Mouse (Mus musculus): ENCODE data around the gene Rab31. TPM values are rescaled to one million over a fixed set of nuclear protein-coding genes. Genes with fewer than 3 reads are reported as not detected.
"Not testable (repeated sequence)": the region's sequence is repeated elsewhere in the genome, so short reads cannot be mapped to it uniquely, and the experiment has no call there.

Gene Rab31
- polyA plus RNA-seq, 1 experiment from 2014 or later: 6.9 TPM

DNA sequence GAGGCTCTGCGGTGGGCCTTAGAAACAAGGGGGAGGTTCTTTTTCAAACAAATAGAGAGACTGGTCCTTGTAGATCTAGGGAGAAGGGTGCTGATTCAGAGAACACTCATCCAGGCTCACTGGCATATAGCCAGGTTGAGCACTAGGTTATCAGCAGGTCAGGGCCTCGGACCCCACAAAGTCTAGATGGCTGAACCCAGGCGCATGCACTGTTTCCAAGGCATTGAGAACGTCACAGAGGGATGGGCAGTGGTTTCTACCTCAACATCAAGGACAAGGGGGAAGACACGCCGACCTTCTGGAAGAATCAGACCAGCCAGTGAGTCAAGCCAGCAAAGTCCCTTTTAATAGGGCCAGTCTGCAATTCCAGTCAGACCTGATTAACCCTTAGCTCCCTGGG is 125.3 kb downstream of the Rab31 start:
- Histone ChIP-seq H3K9ac (ENCODE audit: low read depth, low read length) (no peak overlapping the region), H3K36me3 (ENCODE audit: control insufficient read depth, insufficient read depth) (no peaks in the 10 kb centered on the region), H3K27me3 (ENCODE audit: control insufficient read depth, insufficient read depth, low read depth, low read length) (no peaks in the 10 kb centered on the region), H3K4me1 (ENCODE audit: control insufficient read depth, low read depth, low read length) (no peaks in the 10 kb centered on the region), H3K4me2 (ENCODE audit: low read depth, low read length) (no peak overlapping the region), H3K27ac (ENCODE audit: low read length) (no peak overlapping the region), H3K4me3 (ENCODE audit: low read depth, low read length) (no peak overlapping the region), H3K9me3 (replicated peaks; ENCODE audit: control insufficient read depth, low read length) (no peaks in the 10 kb centered on the region)
- ATAC-seq (ENCODE audit: low read depth): no peak
- 59% methylated on average over 6 of the region's 6 CpGs for WGBS (ENCODE audit: insufficient replicate concordance)

GRCm38 (mm10) chr17:65643579-65643978 is 129.0 kb downstream of the Rab31 start:
- Histone ChIP-seq H3K4me2 (ENCODE audit: low read depth, low read length) (no peak overlapping the region), H3K27ac (ENCODE audit: low read length) (no peak overlapping the region)

GRCm38 (mm10) chr17:65643051-65643521 is 129.5 kb downstream of the Rab31 start:
- Histone ChIP-seq H3K27me3 (ENCODE audit: control insufficient read depth, insufficient read depth, low read depth, low read length) (no peaks in the 10 kb centered on the region), H3K27ac (ENCODE audit: low read length) (no peak overlapping the region), H3K4me3 (ENCODE audit: low read depth, low read length) (no peak overlapping the region), H3K4me1 (ENCODE audit: control insufficient read depth, low read depth, low read length) (no peaks in the 10 kb centered on the region), H3K36me3 (ENCODE audit: control insufficient read depth, insufficient read depth) (no peaks in the 10 kb centered on the region), H3K9me3 (replicated peaks; ENCODE audit: control insufficient read depth, low read length) (no peaks in the 10 kb centered on the region), H3K4me2 (ENCODE audit: low read depth, low read length) (no peak overlapping the region), H3K9ac (ENCODE audit: low read depth, low read length) (no peak overlapping the region)
- WGBS (ENCODE audit: insufficient replicate concordance): 58% methylated on average over 10 of the region's 10 CpGs
- no peak for ATAC-seq (ENCODE audit: low read depth)

More at GRCm38 (mm10) chr17:65643579-65643978, 129.0 kb downstream of the Rab31 start:
- ATAC-seq (ENCODE audit: low read depth): no peak
- Histone ChIP-seq H3K36me3 (ENCODE audit: control insufficient read depth, insufficient read depth) (no peaks in the 10 kb centered on the region), H3K27me3 (ENCODE audit: control insufficient read depth, insufficient read depth, low read depth, low read length) (no peaks in the 10 kb centered on the region), H3K4me3 (ENCODE audit: low read depth, low read length) (no peak overlapping the region), H3K4me1 (ENCODE audit: control insufficient read depth, low read depth, low read length) (no peaks in the 10 kb centered on the region), H3K9me3 (replicated peaks; ENCODE audit: control insufficient read depth, low read length) (no peaks in the 10 kb centered on the region), H3K9ac (ENCODE audit: low read depth, low read length) (no peak overlapping the region)
- 66% methylated on average over 5 of the region's 5 CpGs for WGBS (ENCODE audit: insufficient replicate concordance)

- no peaks in the 10 kb centered on the region for H3K27me3 ChIP-seq (ENCODE audit: control insufficient read depth, insufficient read depth, low read depth, low read length)
- H3K36me3 ChIP-seq (ENCODE audit: control insufficient read depth, insufficient read depth): no peaks in the 10 kb centered on the region
- H3K4me3 ChIP-seq (ENCODE audit: low read depth, low read length): no peak overlapping the region
- H3K9ac ChIP-seq (ENCODE audit: low read depth, low read length): no peak overlapping the region
- H3K9me3 ChIP-seq (replicated peaks; ENCODE audit: control insufficient read depth, low read length): no peaks in the 10 kb centered on the region
- H3K27ac ChIP-seq (ENCODE audit: low read length): no peak overlapping the region
- no peak for ATAC-seq (ENCODE audit: low read depth)
- H3K4me1 ChIP-seq (ENCODE audit: control insufficient read depth, low read depth, low read length): no peaks in the 10 kb centered on the region
- H3K4me2 ChIP-seq (ENCODE audit: low read depth, low read length): no peak overlapping the region
- WGBS (ENCODE audit: insufficient replicate concordance): 74% methylated on average over 5 of the region's 5 CpGs
Observed at GRCm38 (mm10) chr17:65642578-65642991, 130.0 kb downstream of the Rab31 start.

DNA sequence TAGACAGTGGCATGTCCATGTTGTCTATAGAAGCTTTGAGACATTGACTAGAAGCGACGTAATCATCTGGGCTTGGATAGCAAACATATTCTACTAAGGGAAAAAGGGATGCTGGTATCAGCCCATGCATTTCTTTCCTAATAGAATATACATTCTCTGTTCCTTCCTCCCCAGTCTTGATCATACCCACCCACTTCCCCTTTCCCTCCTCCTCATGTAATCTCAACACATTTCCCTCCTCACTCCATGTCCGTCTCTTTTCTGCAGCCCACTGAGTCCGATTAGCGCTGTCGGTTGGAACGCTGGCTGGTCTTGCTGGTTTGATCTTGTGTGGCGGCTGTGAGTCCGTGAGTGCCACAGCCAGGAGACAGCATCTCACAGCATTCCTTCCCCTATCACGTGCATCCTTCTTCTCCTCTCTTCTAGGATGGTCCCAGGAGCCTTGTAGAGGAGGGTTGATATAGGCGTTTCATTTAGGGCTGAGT is 130.8 kb downstream of the Rab31 start, which contains the start of gene Txndc2:
Gene Txndc2, minus strand, starts transcription at position 435 of the 485 bp plus-strand sequence.
- Histone ChIP-seq H3K9me3 (replicated peaks; ENCODE audit: control insufficient read depth, low read length) (no peaks in the 10 kb centered on the region), H3K9ac (ENCODE audit: low read depth, low read length) (no peak within 1 kb of the TSS), H3K4me2 (ENCODE audit: low read depth, low read length) (no peak within 1 kb of the TSS), H3K36me3 (ENCODE audit: control insufficient read depth, insufficient read depth) (no peaks in the 10 kb centered on the region), H3K4me3 (ENCODE audit: low read depth, low read length) (no peak within 1 kb of the TSS), H3K27me3 (ENCODE audit: control insufficient read depth, insufficient read depth, low read depth, low read length) (no peaks in the 10 kb centered on the region), H3K27ac (ENCODE audit: low read length) (no peak within 1 kb of the TSS), H3K4me1 (ENCODE audit: control insufficient read depth, low read depth, low read length) (no peaks in the 10 kb centered on the region)
- no peak for ATAC-seq (ENCODE audit: low read depth)
- 73% methylated on average over 11 of the region's 11 CpGs for WGBS (ENCODE audit: insufficient replicate concordance)

GRCm38 (mm10) chr17:65639144-65639543 is 133.4 kb downstream of the Rab31 start:
- 55% methylated on average over 1 of the region's 1 CpGs for WGBS (ENCODE audit: insufficient replicate concordance)

DNA sequence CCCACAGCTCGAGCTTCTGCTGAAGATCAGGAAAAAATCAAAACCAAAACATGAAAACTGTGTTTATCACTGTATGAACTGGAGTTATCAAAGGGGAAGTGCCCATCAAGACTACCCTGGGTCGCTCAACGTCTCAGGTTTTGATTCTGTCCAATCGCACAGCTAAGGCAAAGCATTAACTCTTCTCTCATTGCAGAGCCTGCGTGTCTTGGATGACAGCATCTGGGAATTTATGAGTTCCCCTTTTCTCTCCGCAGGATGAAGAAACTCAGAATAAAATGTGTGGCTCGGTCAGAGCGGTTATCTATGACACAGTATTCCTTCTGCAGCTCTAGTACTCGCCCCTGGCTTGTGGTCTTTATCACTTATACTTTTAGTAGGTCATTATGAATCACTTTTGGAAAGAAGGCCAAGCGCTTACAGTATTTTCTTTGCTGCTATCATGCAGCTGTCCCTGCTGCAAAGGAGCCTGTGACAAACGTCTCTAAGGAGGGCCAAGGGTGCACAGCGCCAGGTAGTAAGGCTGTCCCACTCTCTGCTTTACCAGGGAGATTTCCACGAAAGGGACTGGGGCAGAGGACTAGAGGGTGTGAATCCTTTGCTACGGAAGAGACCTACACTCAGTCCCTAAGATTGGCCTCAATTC is 136.7 kb downstream of the Rab31 start:
- Histone ChIP-seq H3K4me2 (ENCODE audit: low read depth, low read length) (no peak overlapping the region), H3K4me1 (ENCODE audit: control insufficient read depth, low read depth, low read length) (no peaks in the 10 kb centered on the region), H3K4me3 (ENCODE audit: low read depth, low read length) (no peak overlapping the region), H3K36me3 (ENCODE audit: control insufficient read depth, insufficient read depth) (no peaks in the 10 kb centered on the region), H3K27ac (ENCODE audit: low read length) (no peak overlapping the region), H3K9me3 (replicated peaks; ENCODE audit: control insufficient read depth, low read length) (no peaks in the 10 kb centered on the region), H3K27me3 (ENCODE audit: control insufficient read depth, insufficient read depth, low read depth, low read length) (no peaks in the 10 kb centered on the region), H3K9ac (ENCODE audit: low read depth, low read length) (no peak overlapping the region)
- WGBS (ENCODE audit: insufficient replicate concordance): 18% methylated on average over 14 of the region's 14 CpGs
- ATAC-seq (ENCODE audit: low read depth): no peak

More at GRCm38 (mm10) chr17:65639144-65639543, 133.4 kb downstream of the Rab31 start:
- no peak for ATAC-seq (ENCODE audit: low read depth)
- Histone ChIP-seq H3K4me2 (ENCODE audit: low read depth, low read length) (no peak overlapping the region), H3K36me3 (ENCODE audit: control insufficient read depth, insufficient read depth) (no peaks in the 10 kb centered on the region), H3K9ac (ENCODE audit: low read depth, low read length) (no peak overlapping the region), H3K9me3 (replicated peaks; ENCODE audit: control insufficient read depth, low read length) (no peaks in the 10 kb centered on the region), H3K4me3 (ENCODE audit: low read depth, low read length) (no peak overlapping the region), H3K4me1 (ENCODE audit: control insufficient read depth, low read depth, low read length) (no peaks in the 10 kb centered on the region), H3K27me3 (ENCODE audit: control insufficient read depth, insufficient read depth, low read depth, low read length) (no peaks in the 10 kb centered on the region), H3K27ac (ENCODE audit: low read length) (no peak overlapping the region)

- Histone ChIP-seq H3K36me3 (ENCODE audit: control insufficient read depth, insufficient read depth) (no peaks in the 10 kb centered on the region), H3K9me3 (replicated peaks; ENCODE audit: control insufficient read depth, low read length) (no peaks in the 10 kb centered on the region), H3K4me2 (ENCODE audit: low read depth, low read length) (no peak overlapping the region), H3K4me3 (ENCODE audit: low read depth, low read length) (no peak overlapping the region), H3K9ac (ENCODE audit: low read depth, low read length) (no peak overlapping the region), H3K4me1 (ENCODE audit: control insufficient read depth, low read depth, low read length) (no peaks in the 10 kb centered on the region), H3K27ac (ENCODE audit: low read length) (no peak overlapping the region), H3K27me3 (ENCODE audit: control insufficient read depth, insufficient read depth, low read depth, low read length) (no peaks in the 10 kb centered on the region)
- WGBS (ENCODE audit: insufficient replicate concordance): 58% methylated on average over 6 of the region's 6 CpGs
- no peak for ATAC-seq (ENCODE audit: low read depth)
Observed at GRCm38 (mm10) chr17:65629943-65630342, 142.6 kb downstream of the Rab31 start.

GRCm38 (mm10) chr17:65628823-65629532 is 143.6 kb downstream of the Rab31 start:
- WGBS (ENCODE audit: insufficient replicate concordance): 59% methylated on average over 13 of the region's 13 CpGs
- not testable (repeated sequence) for H3K27ac ChIP-seq (ENCODE audit: low read length); H3K27me3 ChIP-seq (ENCODE audit: control insufficient read depth, insufficient read depth, low read depth, low read length); H3K9me3 ChIP-seq (replicated peaks; ENCODE audit: control insufficient read depth, low read length); H3K9ac ChIP-seq (ENCODE audit: low read depth, low read length); H3K36me3 ChIP-seq (ENCODE audit: control insufficient read depth, insufficient read depth); ATAC-seq (ENCODE audit: low read depth); H3K4me1 ChIP-seq (ENCODE audit: control insufficient read depth, low read depth, low read length); H3K4me3 ChIP-seq (ENCODE audit: low read depth, low read length); H3K4me2 ChIP-seq (ENCODE audit: low read depth, low read length)

Data from liver, embryonic 16.5 days (tissue).